Mouse (Mus musculus): ENCODE data around the gene Slc26a9. TPM values are rescaled to one million over a fixed set of nuclear protein-coding genes. Genes with fewer than 3 reads are reported as not detected.

Slc26a9 gene
- total RNA-seq, 2 experiments from 2014 or later = 0.21 to 0.42 TPM

DNA sequence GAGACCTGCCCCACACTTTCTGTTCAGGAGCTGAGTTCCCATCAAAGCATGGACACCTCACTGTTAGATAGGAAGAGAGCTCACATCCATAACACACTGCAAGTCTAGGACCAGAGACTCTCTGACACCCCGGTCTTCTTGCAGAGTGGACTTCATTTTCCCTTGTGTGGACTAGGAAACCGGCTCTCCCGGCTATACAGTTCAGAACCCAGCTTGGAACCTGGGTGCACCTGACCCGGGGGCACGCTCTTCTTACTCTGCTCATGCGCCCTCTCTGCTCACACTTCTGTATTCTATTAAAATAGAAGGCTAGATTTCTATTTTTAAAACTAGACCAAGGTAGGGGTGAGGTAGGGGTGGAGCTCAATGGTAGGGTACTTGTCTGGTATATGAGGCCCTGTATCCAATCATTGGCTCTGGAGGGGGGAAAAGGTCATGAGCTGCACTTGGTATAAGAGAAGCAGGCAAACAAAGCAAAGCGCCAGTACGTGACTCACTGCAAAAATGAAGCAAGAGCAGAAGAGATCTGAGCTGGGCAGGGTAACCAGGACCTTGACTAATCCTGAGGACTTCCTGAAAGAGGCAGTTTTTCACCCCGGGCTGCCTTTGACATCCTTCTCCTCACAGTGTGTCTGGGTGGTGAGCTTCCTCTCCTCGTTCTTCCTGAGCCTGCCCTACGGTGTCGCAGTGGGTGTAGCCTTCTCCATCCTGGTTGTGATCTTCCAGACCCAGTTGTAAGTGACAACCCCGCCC lies 17.4 kb downstream of the Slc26a9 start:
- no peak for DNase-seq (ENCODE audit: low spot score in 2 of 2)

GRCm38 (mm10) chr1:131763683-131764082 lies 19.9 kb downstream of the Slc26a9 start:
- no peak for DNase-seq (ENCODE audit: low spot score in 2 of 2)
- intact Hi-C loops (cut with DNase I) = loop anchor here (2.0 to 10.0 kb wide), 2 partner anchors 51 to 469 kb away; no protein-coding TSS in a partner anchor

More for the DNA sequence above, 17.4 kb downstream of the Slc26a9 start:
- intact Hi-C loops (cut with DNase I) = loop anchor here (10.0 kb wide), 1 partner anchor 466 kb away; no protein-coding TSS in a partner anchor

DNA sequence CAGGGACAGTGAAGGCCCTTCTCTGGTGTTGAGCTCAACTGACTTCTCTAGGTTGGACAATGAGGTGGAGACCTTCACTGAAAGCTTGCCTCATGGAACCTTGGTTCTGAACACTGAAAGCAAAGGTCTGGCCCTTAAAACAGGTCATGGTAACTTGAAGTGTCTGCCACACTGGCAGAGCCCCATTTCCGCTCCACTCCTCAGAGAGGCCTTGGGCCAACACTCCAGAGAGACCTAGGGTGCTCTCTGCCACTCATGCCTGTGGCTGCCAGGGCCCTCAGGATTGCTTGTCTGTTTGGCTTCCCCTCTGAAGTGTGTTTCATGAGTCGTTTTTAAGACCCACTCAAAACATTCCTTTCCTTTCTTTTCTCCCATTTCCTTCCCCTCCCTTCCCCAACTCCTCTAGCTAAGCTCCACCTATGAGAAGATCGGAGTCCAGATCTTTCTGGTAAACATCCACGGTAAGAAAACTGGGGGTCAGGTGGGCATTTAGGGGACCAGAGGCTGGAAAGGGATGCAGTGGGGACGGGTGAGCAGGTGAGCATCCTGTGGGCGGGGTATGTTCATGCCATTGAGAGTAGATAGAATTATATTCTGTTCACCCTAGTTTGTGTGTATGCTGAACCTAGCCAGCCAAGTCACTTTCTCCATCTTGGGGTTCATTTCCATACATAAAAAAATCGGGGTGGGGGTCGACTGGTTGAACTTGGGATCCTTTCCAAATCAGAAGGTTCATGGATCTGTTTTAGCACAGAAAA lies 20.9 kb downstream of the Slc26a9 start:
- intact Hi-C loops (cut with DNase I) = loop anchor here (2.0 to 10.0 kb wide), 4 partner anchors 52 to 470 kb away; no protein-coding TSS in a partner anchor
- DNase-seq (ENCODE audit: low spot score in 2 of 2) = no peak

DNA sequence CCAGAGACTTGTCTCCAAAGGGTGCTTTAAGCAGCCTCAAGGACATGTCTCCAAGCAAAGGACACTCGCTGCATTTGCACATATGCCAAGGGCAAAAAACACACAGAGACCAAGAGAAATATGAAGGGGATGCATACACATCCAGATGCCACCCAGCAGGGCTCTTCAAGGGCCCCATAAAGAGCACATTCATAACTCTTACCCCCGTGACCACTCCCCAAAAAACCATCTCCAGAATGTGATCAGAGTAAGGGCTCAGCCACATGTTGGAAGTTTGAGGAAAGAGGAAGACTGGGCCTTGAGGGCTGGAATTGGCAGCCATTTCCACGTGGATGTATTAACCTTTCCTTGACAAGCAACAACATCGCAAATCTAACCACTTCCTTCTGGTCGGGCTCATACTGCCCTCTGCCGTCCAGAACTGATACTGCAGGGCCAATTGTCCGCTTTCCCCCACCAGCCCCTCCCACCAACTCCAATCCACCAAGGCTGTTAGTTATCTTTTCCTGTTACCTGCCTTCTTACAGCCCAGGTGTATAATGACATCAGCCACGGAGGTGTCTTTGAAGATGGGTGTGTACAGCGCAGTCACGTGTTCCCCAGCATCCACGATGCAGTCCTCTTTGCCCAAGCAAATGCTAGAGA lies 21.7 kb downstream of the Slc26a9 start:
- intact Hi-C loops (cut with DNase I) = loop anchor here (2.0 to 10.0 kb wide), 4 partner anchors 53 to 471 kb away; no protein-coding TSS in a partner anchor
- peak; percentile 85 to 87 for DNase-seq (ENCODE audit: low spot score in 2 of 2)

DNA sequence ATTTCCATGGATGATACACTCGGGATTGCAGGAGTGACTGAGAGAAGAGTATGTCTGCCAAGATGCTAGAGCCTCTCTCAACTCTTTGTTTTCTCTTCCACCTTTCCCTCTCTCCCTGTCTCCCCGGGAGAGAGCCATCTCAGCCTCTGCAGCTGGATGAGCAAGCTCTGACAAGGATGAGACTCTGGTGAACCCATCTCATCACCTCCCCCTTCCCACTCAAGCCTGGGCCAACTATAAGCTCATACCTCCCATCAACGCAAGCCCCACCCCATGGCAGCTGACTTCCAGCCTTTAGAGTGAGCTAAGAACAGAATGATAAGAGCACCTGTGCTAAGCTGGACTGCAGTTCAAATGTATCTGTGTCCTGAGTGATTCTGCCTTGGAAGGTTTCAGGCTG lies 25.5 kb downstream of the Slc26a9 start:
- no peak for DNase-seq (ENCODE audit: low spot score in 2 of 2)
- intact Hi-C loops (cut with DNase I) = loop anchor here (5.0 to 10.0 kb wide), 3 partner anchors 73 to 474 kb away; no protein-coding TSS in a partner anchor

- intact Hi-C loops (cut with DNase I) = no loop called here
- DNase-seq (ENCODE audit: low spot score in 2 of 2) = peak; percentile 83 to 94
These were observed 26.8 kb downstream of the Slc26a9 start for GRCm38 (mm10) chr1:131770656-131771055.

GRCm38 (mm10) chr1:131771440-131771839 lies 27.6 kb downstream of the Slc26a9 start:
- DNase-seq (ENCODE audit: low spot score in 2 of 2) = no peak
- intact Hi-C loops (cut with DNase I) = no loop called here

GRCm38 (mm10) chr1:131794591-131794990 lies 50.8 kb downstream of the Slc26a9 start:
- intact Hi-C loops (cut with DNase I) = no loop called here
- no peak for DNase-seq (ENCODE audit: low spot score in 2 of 2)

GRCm38 (mm10) chr1:131795171-131795570 lies 51.3 kb downstream of the Slc26a9 start:
- intact Hi-C loops (cut with DNase I) = no loop called here

GRCm38 (mm10) chr1:131797202-131797909 lies 53.5 kb downstream of the Slc26a9 start, which contains the start of gene Pm20d1:
Gene Pm20d1 (plus strand): TSS chr1:131797381.
- DNase-seq (ENCODE audit: low spot score in 2 of 2) = peak; percentile 5 to 18
- intact Hi-C loops (cut with DNase I) = no loop called here

More at GRCm38 (mm10) chr1:131795171-131795570, 51.3 kb downstream of the Slc26a9 start:
- no peak for DNase-seq (ENCODE audit: low spot score in 2 of 2)

DNA sequence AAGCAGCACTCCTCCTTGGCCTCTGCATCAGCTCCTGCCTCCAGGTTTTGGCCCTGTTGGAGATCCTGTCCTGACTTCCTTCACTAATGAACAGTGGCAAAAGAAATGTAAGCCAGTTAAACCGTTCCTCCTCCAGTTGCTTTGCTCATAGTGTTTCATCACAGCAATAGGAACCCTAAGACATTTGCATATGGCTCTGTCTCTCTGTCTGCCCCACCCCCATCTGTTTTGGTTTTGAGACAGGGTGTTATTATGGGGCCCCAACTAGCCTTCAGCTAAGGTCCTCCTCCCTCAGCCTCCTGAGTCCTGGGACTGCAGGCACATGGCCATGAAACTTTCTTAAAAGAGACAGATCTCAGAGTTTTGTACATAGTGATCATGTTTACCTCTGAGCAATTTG lies 56.2 kb downstream of the Slc26a9 start:
- DNase-seq (ENCODE audit: low spot score in 2 of 2) = no peak
- intact Hi-C loops (cut with DNase I) = no loop called here

- no peak for DNase-seq (ENCODE audit: low spot score in 2 of 2)
These were observed 57.2 kb downstream of the Slc26a9 start for GRCm38 (mm10) chr1:131801071-131801470.

GRCm38 (mm10) chr1:131802652-131803051 lies 58.8 kb downstream of the Slc26a9 start:
- DNase-seq (ENCODE audit: low spot score in 2 of 2) = no peak
- intact Hi-C loops (cut with DNase I) = no loop called here

More at GRCm38 (mm10) chr1:131801071-131801470, 57.2 kb downstream of the Slc26a9 start:
- intact Hi-C loops (cut with DNase I) = no loop called here

DNA sequence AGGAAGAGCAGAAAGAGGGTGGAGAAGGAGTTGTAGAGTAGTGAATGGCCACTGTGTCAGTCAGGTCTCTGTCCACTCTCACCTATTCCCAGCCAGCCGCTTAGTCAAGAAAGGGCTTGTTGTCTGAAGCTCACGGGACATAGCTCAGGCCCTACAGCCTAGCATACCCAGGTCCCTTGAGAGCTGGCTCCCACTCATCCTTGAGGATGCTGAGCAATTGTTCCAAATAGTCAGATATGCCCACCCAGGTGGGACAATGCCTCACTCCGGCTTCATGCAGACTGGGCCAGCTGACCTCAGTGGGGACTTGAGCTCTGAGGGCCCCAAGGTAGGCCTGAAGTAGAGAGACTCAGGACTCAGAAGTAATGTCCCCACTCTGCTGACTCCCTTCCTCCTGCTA lies 60.3 kb downstream of the Slc26a9 start:
- DNase-seq (ENCODE audit: low spot score in 2 of 2) = no peak
- intact Hi-C loops (cut with DNase I) = no loop called here

DNA sequence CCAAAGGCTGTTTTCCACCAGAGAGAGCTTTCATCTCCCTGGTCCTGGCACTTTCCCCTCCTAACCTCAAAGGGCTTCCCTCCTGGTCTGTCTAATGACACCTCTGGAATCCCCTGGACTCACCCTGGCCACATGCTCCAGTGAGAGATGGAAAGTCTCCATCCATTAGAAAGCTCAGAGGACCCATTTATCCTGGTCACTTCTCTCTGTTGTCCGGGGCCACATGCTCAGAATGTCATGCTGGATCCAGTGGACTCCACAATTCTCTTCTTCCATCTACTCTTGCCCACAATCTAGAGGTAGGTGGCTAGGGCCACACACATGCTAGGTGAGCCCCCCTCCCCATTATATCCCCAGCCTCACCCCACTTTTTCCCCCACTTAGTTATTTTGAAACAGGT lies 65.2 kb downstream of the Slc26a9 start:
- intact Hi-C loops (cut with DNase I) = no loop called here
- DNase-seq (ENCODE audit: low spot score in 2 of 2) = no peak

GRCm38 (mm10) chr1:131809651-131810050 lies 65.8 kb downstream of the Slc26a9 start:
- DNase-seq (ENCODE audit: low spot score in 2 of 2) = no peak
- intact Hi-C loops (cut with DNase I) = no loop called here

GRCm38 (mm10) chr1:131811393-131811792 lies 67.6 kb downstream of the Slc26a9 start:
- no peak for DNase-seq (ENCODE audit: low spot score in 2 of 2)
- intact Hi-C loops (cut with DNase I) = no loop called here

DNA sequence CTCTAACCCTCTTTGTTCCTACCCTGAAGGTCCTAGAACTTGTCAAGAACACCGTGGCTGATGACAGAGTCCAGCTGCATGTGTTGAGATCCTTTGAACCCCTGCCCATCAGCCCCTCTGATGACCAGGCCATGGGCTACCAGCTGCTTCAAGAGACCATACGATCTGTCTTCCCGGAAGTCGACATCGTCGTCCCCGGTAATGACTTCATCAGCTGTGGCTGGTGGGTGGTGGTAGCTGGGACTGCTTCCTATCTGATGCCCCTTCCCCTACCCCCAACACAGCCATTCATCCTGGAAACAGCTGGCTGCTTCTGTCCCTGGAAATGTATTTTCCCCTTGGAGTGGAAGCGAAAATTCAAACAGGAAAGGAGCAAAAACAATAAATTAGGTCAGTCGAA lies 68.2 kb downstream of the Slc26a9 start:
- intact Hi-C loops (cut with DNase I) = no loop called here
- DNase-seq (ENCODE audit: low spot score in 2 of 2) = no peak

- intact Hi-C loops (cut with DNase I) = no loop called here
- no peak for DNase-seq (ENCODE audit: low spot score in 2 of 2)
These were observed 68.9 kb downstream of the Slc26a9 start for GRCm38 (mm10) chr1:131812631-131813295.
